Mouse (Mus musculus) neural tube, embryonic 10.5 days (tissue): ENCODE results near the gene Fancc.
A peak's percentile ranks its signal among the peaks of the same experiment; 100 is the strongest.
"Not testable (repeated sequence)": the region's sequence is repeated elsewhere in the genome, so short reads cannot be mapped to it uniquely, and the experiment has no call there.

Experiments used
- DNase-seq: peaks from one replicate; pipeline ENCODE4 v3.0.0-alpha.2; 2017; ENCODE audit warnings: low spot score; ENCODE audit errors: extremely low spot score

Fancc gene

GRCm38 (mm10) chr13:63319814-63320213 is 177.3 kb downstream of the Fancc start:
- DNase-seq = no peak

DNA sequence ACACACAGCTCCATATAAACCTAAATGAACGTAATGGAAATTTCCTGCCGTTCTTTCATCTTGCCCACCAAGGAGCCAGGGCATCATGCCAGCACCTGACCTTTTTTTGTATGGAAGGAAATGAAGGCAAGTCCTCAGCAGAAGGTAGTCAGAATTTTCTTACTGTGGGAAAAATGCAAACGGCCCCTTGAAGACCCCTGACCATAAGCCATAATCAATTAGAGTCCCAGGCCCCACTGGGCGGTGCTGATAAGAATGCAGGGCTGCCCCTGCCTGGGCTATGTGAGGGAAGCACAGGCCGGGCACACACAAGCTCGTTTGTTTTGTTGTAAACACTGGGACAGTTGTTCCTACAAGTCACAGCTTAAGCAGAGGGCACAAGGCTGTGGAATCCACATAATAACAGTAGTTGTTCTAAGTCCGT is 179.4 kb downstream of the Fancc start:
- DNase-seq = no peak

- no peak for DNase-seq
Observed at GRCm38 (mm10) chr13:63316407-63316806, 180.7 kb downstream of the Fancc start.

GRCm38 (mm10) chr13:63315777-63316176 is 181.3 kb downstream of the Fancc start:
- DNase-seq = no peak

DNA sequence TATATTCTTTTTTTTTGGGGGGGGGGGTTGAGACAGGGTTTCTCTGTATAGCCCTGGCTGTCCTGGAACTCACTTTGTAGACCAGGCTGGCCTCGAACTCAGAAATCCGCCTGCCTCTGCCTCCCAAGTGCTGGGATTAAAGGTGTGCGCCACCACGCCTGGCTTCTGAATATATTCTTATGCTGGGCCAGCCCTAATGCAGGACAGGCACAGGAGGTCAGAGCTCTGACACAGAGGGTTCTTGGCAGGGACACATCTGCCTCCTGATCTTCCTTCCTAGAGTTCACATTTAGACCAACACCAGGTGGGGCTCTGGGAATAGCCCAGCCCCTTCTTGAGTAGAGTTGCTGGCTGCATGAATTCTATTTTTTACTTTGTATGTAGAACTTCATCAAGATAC is 182.0 kb downstream of the Fancc start:
- DNase-seq = not testable (repeated sequence)

- no peak for DNase-seq
Observed at GRCm38 (mm10) chr13:63314608-63314920, 182.5 kb downstream of the Fancc start.

- no peak for DNase-seq
Observed at GRCm38 (mm10) chr13:63313748-63314607, 183.1 kb downstream of the Fancc start.

- no peak for DNase-seq
Observed at GRCm38 (mm10) chr13:63313247-63313646, 183.8 kb downstream of the Fancc start.

DNA sequence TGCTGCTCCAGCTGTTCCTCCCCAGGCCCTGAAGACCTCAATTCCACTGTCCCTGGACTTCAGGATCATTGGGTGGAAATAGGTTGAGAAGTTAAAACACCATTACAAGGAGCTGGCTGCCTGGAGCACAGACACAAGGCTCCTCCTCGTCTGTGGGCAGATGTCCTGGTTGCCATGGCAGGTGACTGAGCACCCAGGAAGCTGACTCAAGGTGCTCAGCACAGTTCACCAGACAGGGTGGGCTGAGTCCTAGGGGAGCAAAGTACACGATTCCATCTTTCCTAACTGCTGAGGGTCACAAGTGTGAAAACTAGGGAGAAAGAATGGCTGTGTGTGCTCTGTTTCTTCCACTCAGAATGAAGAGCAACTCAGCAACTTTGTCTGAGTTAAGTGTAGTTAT is 185.9 kb downstream of the Fancc start:
- DNase-seq = no peak

DNA sequence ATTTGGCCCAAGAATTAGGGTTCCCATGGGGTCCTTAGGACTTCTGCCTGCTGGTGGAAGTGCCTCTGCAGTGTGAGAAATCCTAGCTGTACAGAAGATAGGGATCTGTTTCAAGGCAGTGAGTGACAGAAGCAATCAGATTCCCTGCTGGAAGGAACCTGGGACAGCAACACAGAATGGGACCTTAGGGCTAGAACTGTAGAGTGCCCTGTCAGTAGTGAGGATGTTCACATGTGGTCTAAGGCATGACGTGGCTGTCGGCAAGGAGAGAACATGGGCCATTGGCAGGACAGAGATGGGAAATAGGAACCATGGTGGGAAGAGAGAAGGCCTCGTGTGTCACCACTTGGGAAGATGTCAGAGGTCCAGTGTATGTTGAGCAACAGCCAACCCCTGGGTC is 187.5 kb downstream of the Fancc start:
- no peak for DNase-seq

GRCm38 (mm10) chr13:63306768-63307167 is 190.3 kb downstream of the Fancc start:
- DNase-seq = no peak

DNA sequence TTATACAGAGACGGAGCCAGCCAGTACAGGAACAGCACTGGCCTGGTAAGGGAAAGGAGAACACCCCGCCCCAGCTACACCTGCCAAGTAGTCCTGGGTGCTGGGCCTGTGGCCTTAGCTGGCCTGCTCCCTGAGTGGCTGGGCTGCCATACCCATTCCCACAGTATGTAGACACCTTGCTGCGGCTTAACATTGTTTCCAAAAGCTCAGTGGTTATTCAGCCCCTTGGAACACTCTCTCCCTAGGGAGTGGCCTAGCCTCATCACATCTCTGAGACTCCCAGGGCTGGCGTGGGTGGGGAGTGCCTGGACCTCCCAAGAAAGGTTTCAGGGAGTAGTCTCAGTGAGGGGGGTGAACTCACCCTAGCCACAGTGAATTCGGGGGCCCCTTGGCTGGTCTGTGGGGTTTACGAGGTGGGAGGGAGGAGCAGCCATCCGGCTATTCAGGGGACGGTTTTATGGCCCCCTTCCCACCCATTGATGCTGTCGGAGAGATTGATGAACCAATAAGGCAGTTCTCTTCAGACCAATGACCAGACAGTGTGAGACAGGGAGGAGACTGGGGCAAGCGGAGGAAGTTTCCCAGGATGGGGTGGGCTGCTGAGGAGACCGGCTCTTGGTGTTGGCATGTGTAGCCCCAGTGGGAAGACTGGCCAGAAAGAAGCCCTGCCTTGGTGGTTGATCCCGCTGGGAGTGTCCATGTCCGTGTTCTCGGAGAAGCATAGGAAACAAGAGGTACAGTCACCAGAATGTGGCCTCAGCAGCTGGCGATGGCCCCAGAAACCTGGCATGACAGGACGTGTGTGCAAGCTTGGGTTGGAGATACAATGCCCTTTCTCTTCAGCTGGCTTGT is 191.7 kb downstream of the Fancc start:
- DNase-seq = no peak

- peak; percentile 44 for DNase-seq
Observed at GRCm38 (mm10) chr13:63304799-63305159, 192.3 kb downstream of the Fancc start.

DNA sequence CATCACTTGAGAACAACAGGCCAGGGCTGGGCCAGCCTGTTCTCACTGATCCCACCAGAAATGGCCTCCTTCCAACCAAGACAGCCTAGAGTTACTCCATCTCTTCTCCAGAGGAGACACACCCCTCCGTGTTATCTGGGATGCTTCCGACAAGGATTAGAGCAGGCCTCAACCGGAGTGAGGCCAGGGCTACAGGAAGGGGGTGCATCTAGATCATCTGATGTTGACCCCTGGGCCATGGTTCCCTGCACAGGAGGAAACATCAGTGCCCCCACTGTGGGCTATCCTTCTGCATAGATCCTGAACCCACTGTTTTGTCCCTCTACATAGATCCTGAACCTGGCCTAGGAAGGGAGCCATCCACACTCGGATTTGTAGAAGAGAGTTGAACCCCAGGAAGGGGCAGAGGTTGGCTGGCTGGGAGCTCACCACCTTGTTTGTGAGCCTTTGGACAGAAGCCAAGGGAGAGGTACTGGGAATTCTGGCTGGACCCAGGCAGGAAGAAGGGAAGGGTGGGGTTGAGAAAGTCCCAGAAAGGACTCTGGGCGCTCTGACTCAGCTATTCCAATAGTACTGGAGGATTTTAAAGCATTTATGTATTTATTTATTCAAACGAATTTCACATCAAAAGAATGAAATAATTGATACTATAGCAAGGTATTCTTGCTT is 192.8 kb downstream of the Fancc start:
- DNase-seq = no peak

GRCm38 (mm10) chr13:63302381-63302780 is 194.7 kb downstream of the Fancc start:
- DNase-seq = no peak

- no peak for DNase-seq
Observed at GRCm38 (mm10) chr13:63301764-63302209, 195.3 kb downstream of the Fancc start.

DNA sequence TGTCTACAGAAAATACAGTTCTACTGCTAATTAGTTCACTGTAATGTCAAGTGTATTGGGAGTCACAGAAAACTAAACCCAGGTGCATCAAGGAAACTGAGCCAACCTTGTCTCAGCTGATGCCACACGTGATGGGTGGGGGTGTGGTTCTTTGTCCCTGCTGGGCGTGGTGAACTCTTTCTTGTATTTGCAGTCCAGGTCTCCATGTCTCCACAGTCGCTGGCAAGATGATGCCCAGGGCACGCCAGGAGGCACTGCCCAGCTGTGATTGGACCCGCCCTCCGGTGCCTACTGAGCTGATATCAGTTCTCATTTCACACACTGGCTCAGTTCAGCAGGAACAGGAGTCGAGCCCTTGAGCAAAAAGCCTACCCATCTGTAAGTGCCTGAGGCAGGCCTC is 196.1 kb downstream of the Fancc start:
- DNase-seq = no peak

DNA sequence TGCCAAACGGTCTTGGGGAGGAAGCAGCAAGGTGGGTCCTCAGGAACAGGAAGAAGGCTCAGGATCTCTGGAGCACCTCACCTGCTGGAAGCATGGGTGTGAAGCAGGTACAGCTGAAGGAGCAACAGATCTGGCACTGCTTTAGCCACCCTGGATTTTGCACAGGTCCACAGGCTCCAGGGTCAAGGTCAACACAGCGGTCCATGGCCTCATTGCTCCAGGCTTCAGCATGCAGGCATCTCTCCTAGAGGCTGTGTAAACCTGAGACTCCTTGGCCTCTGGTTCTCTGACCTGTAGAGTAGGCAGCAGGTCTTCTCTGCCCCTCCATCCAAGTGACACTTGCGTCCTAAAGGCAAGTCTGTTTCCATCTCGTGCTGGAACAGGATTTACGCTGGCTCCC is 198.1 kb downstream of the Fancc start:
- no peak for DNase-seq

GRCm38 (mm10) chr13:63297933-63298332 is 199.1 kb downstream of the Fancc start:
- DNase-seq = no peak

DNA sequence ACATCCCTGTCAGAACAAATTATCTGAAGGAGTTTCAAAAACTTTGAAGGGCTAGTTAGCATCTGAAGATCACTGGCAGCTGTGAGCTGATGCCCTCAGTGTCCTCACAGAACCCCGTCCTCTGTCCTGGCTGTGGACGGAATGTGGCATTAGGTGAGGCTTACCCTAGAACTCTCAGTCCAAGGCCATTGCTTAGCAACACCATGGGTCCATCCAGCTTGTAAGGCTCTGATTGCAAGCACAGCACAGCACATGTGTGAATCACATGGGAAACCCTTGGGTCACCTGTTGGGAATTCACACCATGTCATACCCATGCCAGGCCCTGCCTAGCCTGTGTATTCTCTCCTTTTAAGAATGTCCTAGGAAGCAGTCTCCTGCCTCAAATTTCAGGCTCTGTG is 200.1 kb downstream of the Fancc start:
- DNase-seq = no peak

- no peak for DNase-seq
Observed at GRCm38 (mm10) chr13:63296300-63296699, 200.8 kb downstream of the Fancc start.
